Mouse (Mus musculus) regulatory T cell (primary cell): ENCODE data around the gene Smg8.
"Not testable (repeated sequence)": the region's sequence is repeated elsewhere in the genome, so short reads cannot be mapped to it uniquely, and the experiment has no call there.

Experiments used
- in situ Hi-C: fragments of 300-600 bp; cut with MboI, MseI; formaldehyde crosslinking; loops from one replicate; pipeline ENCODE4 v1.15.1; 2025; ENCODE audit warnings: high pct_unique_total_duplicates

Gene Smg8

DNA sequence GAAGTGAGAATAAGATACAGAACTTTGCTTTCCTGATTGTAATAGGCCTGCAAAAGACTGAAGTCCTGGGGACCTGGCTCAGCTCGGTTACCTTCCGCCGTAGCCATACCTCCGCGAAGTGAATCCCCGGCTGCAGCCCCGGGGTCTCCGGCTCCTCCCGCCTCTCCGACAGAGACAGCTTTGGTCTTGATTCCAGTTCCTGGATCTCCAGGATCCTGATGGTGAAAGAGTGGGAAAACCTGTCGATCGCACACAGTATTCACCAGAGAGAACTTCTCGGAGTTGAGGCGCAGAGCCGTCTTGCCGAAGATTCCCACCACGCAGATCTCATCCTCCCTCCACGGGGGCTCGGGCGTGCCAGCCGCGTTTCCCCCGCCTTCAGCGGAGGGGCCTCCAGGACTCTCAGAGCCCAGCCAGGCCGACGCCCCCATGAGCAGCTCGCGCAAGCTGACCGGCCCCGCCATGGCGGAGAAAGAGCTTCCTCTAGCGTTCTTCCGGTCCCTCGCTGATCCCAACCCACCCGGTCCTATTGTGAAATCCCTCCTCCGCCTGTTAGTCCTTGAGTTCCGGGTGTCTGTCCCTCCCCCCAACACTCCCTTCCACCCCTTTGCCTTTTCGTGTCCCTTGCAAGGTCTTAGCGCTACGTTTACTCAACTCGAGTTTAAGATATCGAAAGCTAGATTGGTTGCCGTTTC, at the start of gene Smg8:
Smg8 (minus strand) TSS at position 485 of the 695 bp plus-strand sequence.
- in situ Hi-C loops: loop anchor here (10.0 kb wide), 1 partner anchor 372 kb away; no protein-coding TSS in a partner anchor

DNA sequence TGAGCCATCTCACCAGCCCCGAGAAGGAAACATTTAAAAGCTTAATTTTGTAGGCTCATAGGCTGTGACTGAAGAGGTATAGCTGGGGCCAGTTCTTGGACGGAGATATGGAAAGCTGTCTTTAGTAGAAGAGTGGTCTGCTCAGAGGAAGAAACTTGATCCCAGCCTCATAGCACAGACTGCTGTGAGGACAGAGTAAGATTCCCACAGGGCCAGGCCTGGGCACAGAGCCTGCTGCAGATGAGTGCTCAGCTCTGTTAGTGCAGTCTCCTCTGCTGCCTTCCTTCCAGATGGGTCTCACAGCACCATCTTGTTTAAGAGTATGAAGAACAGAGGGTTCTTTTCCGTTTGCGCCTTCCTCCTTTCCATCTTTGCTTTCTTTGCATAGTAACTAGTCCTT, 49.7 kb upstream of the Smg8 start:
- in situ Hi-C loops: no loop called here

DNA sequence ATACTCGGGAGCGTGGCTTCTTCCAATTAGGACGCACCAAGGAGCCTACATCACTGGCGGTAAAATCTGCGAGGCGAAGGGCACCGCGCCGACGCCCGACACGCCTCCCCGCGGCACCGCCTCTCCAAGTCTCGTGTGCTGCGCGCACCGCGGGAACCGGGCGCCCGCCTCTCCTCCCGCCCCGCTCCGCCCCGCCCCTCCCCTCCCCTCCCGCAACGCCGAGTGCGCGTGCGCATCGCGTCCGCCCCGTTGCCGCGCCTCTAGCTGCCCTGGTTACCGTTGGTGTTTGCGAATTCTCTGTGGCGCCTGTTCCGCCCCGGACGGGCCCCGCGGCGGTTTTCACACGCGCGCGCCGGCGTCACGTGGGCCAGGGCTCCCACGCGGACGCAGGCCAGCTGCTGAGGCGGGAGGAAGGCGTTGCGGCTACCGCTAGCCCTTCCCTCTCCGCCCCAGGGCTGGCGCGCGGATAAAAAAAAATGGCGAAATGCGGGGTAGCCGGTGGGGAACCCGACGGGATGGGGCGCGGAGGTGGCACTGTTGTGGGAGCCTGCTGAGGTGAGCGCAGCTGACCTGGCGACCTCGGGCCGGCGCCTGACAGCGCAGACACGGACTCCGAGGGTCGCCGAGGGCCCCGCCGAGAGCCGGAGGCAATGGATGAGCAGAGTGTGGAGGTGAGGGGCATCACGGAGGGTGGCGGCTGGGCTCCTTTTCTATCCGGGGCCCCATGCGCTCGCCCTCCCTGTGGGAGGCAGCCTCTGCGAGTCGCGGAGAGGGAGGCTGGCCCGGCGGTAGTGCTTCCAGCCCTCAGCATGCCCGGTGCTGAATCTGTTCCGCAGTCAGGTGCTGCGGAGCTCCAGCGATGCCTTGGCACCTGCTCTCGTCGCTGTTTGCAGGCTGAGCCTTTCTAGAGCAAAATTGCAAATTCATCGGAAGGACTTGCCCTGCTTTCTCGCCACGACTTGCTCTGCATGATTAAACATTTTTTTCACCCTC, 40.5 kb upstream of the Smg8 start, which contains the start of gene Trim37:
Trim37 (plus strand) TSS at position 254 of the 993 bp plus-strand sequence.
- in situ Hi-C loops: no loop called here

- in situ Hi-C loops: no loop called here
Observed at GRCm38 (mm10) chr11:87126281-87126823, 39.8 kb upstream of the Smg8 start.

- in situ Hi-C loops: no loop called here
Observed at GRCm38 (mm10) chr11:87125562-87125961, 39.0 kb upstream of the Smg8 start.

DNA sequence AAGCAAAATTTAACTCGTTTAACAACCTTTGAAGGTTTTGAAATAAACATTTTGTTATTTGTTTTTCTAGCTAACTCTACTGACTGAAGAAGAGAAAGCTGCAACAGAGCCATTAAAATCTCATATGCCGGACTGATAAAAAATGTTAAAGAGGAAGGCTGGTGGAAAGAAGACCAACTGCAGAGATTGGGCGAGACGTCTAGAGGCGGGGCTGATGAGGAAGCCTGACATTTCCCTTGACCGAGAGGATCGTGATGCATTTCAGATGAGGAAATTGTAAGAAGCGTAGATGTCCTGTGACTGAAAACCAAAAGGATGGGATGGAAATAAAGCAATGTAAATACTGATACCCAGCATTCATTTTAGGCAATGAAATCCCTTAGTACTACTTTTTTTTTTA, 35.3 kb upstream of the Smg8 start:
- in situ Hi-C loops: no loop called here

DNA sequence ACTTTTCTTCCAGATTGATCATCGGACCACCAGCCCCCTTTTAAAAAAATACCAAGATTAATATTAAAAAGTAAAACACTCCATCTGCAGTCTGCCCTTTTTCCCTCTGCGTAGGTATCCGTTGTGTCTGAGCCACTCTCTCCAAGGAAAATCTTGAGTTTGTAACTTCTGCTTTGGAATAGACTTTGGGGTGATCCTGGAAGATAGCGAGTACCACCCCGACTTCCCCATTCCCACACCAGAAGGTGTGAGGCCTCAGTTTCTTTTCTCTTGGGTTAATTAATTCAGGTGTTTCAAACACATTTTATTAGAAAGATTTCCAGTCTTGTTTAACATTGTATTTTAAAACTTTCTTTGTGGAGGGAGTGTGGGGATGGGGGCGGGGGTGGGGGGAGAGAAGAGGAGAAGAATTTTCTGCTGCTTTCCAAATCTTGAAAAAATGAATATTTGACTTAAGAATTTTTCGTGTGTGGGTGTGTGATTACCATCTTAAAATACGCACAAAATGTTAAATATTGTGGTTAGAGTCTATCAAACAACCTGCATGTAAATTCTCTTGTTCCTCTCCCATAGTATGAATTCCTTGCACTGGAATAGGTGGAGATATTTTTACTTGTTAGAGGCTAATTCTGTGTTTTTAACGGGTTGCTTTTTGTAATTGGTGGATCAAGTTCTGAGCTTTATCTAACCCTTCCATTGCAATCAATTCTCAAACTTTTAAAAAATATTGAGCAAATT, 23.8 kb upstream of the Smg8 start:
- in situ Hi-C loops: no loop called here

GRCm38 (mm10) chr11:87109519-87110171, 23.1 kb upstream of the Smg8 start:
- in situ Hi-C loops: no loop called here

- in situ Hi-C loops: no loop called here
Observed at GRCm38 (mm10) chr11:87108755-87109518, 22.4 kb upstream of the Smg8 start, which contains the start of gene Ska2. TSS of gene Ska2 (plus strand) at chr11:87109234.

- in situ Hi-C loops: no loop called here
Observed at GRCm38 (mm10) chr11:87108409-87108754, 21.8 kb upstream of the Smg8 start, which contains the start of gene Prr11. TSS of gene Prr11 (minus strand) at chr11:87108708.

DNA sequence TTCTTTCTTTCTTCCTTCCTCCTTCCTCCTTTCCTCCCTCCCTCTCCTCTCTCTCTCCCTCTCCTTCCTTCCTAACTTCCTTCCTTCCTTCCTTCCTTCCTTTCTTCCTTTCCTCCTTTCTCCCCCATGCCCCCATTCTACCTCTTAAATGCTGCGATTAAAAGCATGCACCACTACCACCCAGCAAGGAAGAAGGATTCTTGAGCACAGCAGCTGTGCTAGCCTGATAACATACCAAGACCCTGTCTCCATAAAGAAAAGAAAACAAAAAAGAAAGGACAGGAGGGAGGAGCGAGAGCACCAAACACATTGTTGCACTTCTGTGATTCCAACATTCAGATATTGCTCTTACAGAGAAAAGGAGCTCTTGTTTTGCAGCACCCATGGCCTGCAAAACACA, 568 bp upstream of the Smg8 start:
- in situ Hi-C loops: loop anchor here (10.0 kb wide), 1 partner anchor 372 kb away; no protein-coding TSS in a partner anchor

- in situ Hi-C loops: loop anchor here (10.0 kb wide), 1 partner anchor 371 kb away; no protein-coding TSS in a partner anchor
Observed at GRCm38 (mm10) chr11:87085461-87085860, 1.1 kb downstream of the Smg8 start.

DNA sequence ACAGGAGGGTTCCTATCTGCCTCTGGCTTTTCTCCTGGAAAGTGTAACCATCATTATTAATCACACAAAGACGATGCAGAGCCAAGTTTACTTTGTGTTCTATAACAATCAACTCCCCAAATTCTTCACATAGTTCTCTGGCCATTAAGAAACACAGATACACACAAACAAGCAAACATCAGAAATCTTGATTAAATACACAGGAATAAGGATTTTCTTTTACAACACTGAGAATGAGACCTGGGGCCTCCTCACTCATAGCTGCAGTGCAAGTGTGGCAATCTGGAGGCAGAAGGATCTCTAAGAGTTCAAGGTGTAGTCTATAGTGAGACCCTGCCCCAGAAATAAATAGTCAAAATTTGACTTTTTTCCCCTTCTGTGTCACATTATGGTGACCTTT, 2.9 kb downstream of the Smg8 start:
- in situ Hi-C loops: loop anchor here (10.0 kb wide), 1 partner anchor 369 kb away; no protein-coding TSS in a partner anchor

DNA sequence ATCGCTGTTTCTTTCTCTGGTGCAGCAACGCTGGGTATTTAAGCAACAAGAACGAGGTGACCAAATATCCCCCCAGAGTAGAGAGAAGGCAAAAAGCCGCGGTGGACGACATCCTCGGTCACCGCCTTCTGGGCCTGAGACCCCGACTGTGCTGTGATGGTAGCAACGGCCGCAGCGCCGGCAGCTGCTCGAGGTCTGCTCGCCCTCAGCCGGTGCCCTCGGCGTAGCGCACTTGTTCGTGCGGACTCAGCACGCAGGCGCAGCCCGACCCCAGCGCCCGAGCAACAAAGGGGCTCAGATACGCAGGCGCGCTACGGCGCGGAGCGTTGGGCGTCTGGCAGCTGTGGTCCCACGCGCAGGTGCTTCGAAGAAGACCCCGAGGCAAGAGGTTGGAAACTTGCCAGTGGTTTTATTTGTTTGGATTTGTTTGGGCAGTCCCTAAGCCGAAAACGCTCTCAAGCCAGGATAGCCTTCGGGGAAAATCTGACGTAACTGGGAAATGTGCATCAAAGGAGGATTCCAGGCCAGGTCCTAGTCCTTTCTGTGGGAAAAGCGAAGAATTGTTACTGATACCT, 12.6 kb downstream of the Smg8 start, which contains the start of gene Gdpd1:
Gdpd1 (minus strand) TSS at position 197 of the 575 bp plus-strand sequence.
- in situ Hi-C loops: no loop called here

- in situ Hi-C loops: no loop called here
Observed at GRCm38 (mm10) chr11:87073343-87073865, 13.2 kb downstream of the Smg8 start.

DNA sequence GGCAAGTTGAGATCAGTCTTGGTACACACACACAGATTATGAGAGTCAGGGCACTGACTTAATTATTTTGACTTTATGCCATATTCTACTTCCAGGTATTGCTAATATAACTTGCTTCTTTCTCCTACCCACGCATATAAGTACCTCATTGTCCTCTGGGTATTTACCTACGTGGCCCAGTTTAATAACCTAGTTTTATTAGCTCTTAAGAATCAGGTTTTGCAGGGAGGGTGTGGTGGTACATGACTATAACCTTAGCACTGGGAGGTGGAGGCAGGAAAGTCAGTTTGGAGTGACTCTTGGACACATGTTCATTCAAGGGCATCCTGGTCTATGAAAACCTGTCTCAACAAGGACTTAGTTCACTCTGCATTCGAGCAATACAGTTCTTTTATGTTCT, 24.5 kb downstream of the Smg8 start:
- in situ Hi-C loops: no loop called here

DNA sequence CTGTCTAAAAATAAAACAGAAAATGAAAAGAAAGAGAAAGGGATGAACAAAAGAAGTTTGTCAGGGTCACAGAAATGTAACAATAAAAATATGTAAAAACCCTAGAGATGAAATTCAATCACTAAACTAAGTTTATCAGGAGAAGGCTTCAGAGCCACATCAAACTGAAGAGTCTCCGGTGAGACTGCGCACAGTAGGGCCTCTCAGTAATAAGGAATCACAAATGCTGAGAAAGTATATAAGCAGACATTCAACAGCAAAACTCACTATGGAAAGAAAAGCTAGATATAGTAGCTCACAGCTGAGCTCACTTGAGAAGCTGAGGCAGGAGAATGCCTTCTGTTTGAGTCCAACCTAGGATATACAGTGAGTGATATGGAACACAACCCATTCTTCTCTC, 26.2 kb downstream of the Smg8 start:
- in situ Hi-C loops: no loop called here

DNA sequence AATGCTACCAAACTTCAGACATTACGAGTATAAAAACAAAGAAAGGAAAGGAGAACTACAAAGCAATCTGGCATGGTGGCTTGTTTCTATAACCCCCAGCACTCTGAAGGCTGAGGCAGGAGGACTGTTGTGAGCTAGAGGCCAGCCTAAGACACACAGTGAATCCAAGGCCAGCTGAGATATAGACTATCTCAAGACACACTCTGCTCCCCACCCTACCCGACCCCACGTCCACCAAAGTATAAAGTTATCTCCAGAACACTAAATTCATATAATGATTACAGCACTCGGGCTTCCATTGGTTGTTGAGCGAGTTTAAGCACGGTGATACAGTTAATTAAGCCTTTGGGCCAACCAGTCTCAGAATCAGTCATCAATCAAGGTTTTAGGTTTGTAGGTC, 30.3 kb downstream of the Smg8 start:
- in situ Hi-C loops: no loop called here

- in situ Hi-C loops: not testable (repeated sequence)
Observed at GRCm38 (mm10) chr11:87048900-87049299, 37.7 kb downstream of the Smg8 start.
